Mouse (Mus musculus): ENCODE data around the gene Cend1.

The Cend1 gene

DNA sequence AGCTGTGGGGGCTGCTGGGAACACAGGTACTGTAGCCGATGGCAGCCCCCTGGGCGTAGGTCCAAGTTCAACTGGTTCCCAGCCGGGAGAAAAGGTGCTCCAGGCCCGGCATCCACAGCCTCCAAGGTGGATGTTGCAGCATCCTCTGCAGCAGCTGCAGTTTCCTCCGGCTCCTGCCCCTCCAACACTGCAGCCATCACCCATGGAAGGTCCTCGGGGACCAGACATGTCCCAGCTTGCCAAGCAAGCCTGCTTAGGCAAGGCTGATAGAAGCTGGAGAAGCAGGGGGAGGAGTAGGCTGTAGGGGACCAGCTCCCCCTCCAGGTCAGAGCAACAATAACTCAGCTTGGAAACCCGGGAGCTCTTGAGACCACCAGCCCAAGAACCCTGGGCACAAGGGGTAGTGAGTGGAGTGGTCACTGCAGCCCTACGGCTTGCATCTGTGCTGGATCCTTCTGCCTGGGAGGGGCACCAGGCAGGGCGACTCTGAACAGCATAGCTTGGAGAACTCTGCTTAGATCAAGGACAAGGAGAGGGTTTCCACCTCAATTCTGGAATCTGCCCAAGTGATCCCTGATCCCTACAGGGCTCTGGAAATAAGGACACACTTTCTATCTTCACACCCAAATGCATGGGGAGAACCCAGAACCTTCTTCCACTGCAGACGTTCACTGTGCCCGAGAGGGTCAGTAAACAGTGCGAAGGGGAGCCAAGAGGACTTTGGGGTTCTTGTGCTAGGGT, 14.0 kb upstream of the Cend1 start:
- DNase-seq (ENCODE audit: low spot score), result no peak

DNA sequence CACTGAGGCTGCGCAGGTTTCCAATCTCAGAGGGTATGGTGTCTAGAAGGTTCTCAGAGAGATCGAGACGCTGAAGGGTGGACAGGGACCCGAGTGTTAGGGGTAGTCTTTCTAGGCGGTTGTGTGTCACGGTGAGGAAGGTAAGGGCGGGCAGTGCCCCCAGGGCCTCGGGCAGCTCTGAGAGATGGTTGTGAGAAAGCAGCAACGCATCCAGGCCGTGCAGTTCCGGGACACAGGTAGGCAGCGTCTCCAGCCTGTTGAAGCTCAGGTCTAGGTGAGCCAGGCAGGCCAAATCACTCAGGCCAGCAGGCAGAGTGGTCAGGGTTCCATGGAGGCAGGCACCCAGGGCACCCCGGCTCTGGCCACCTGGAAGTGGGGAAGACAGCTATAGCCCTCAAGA, 12.9 kb upstream of the Cend1 start:
- DNase-seq (ENCODE audit: low spot score), result no peak

DNA sequence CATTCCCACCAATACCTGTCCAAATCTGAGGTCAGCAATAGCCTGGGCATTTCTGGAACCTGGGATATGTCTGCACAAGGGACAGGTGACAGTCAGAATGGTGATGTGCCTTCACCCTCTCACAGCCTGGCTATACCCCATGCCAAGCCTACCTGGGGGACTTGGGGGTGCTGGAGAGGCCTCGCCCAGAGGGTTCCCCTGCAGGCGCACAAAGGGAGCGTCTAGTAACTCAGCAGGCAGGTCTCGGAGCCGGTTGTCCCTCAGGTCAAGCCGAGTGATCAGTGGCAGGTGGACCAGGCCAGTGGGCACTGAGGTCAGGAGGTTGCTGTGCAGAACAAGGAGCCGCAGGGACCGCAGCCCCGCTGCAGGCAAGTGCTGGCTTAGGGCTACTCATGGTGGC, 12.2 kb upstream of the Cend1 start:
- no peak for DNase-seq (ENCODE audit: low spot score)

DNA sequence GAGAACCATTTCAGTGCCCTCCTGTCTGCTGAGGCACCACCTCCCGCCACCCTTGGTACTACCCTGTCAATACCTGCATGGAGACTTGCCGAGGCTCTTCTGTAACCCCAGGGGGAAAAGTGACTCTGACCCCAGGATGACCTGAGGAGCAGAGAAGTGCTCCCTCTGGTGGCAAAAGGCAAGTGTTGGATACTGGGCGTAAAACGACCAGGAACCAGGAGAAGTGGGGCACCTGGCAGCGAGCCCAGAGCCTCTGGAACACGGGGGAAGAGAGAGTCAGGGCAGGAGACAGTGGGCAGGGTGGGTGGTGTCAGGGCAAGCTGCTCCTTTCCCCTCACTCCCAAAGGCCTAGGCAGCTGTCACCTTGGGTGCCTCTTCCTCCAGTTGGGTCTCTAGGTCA, 11.3 kb upstream of the Cend1 start:
- DNase-seq (ENCODE audit: low spot score), result no peak

DNA sequence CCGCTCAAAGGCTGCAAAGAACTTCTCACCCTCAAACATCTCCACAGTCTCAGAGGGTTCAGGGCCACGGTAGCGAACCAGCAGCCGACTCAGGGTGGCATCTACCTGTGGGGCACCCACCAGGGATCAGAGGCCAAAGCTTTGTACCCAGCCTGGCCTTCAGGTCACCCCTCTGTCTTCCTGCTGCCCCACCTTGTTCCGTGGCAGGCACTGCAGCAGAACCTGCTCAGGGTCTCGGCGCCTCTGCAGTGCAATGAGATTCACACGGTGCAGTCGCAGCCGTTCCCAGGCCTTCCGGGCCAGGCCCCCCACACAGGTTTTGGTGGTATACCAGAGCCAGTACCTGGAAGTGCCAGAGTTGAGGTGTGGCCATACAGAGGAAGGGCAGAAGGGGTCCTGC, 10.5 kb upstream of the Cend1 start:
- DNase-seq (ENCODE audit: low spot score), result no peak

DNA sequence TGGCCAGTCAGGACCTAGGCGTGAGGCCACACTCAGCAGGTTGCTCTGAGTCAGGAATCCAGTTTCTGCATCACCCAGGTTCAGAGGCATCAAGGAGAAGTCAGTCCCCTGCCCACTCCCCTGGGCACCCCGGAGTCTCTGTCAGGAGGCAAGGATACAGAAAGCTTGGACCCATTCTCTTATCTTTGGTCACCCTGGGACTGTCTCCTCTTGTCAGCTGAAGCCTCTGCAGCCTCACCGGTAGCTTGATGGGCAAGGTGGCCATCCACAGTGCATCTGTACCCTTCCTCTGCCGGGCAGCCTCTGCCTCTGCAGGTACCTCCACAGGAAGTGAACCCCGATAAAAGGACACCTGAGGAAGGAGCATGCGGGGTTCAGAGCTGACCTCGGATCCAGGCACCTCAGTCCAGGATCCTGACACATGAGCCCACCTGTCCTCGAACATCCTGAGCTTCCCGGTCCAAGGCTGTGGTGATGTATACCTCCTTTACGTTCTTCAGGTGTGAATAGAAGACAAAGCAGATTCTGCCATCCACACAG, 9.9 kb upstream of the Cend1 start:
- DNase-seq (ENCODE audit: low spot score), result no peak

DNA sequence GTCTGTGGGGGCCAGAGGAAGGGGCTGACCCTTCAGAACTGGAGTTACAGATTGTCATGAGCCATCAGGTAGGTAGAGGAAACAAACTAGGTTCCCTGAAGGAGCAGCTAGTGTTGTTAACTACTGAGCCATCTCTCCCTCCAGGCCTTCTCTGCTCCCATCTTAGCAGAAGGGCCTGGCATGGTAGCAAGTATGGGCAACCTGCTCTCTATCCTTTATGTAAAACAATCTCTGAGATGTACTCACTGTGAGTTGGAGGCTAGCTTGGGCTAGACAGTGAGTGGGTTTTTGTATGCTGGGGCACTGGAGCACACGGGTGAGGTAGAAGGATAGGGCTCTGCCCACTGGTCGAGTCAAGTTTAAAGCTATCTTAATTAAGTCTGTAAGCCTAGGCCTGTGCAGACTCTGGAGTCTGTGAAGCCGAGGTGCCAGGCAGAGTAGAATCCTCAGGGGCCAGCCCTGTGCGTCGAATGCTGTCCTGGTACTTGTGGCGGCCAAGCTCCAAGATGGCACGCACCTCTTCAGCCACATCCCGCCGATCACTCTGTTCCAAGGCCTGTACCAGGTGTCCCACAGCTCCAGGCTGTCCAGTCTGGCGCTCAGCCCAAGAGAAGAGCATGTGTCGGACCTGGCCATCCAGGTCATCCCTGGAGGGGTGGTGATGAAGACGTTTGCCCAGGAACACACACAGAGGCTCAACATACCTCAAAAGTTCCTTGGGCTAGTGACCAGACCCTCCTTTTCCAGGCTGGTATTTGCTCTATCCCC, 9.1 kb upstream of the Cend1 start:
- no peak for DNase-seq (ENCODE audit: low spot score)

DNA sequence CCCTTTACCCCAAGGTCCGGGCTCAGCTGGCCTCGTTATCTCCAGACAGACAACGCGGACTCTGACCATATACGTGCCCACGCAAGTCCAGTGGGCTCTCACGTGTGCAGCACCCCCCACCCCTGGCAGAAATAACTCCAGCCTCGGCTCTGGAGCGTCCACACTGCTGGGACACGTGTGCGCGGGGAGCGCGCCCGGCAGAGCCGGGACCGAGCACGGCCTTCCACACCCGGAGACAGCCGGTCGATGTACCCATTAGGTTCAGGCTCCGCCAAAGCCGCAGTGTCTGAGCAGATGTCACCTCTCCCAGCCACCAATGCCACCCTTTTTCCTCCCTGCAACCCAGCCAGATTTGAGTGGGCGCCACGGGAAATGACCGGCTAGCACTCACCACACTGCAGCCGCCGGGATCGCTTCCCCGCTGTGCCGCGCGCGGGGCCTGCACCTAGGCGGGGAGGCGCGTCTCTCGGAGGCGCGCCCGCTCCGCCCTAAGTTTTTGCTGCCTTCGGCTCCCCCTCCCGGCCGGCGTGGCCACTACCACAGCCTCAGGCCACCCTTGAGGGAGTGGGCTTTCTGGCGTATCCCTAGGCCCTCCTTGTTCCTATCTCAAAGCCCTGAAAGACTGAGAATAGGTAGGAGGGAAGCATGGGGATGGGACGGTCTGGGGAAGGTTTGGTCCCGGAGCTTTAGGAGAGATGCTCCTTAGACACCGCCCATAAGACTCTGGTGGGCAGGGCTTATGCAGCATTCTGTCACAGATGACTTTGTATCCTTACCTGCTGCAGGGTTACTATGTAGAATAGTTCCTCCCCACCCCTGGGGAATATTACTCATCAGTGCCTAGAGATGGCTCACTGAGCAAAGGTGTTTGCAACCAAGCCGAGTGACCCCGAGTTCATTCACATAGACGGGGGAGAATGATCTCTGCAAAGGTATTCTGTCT, 8.2 kb upstream of the Cend1 start, which contains the start of gene Slc25a22:
Gene Slc25a22, minus strand, starts transcription at position 715 of the 943 bp plus-strand sequence.
- no peak for DNase-seq (ENCODE audit: low spot score)

DNA sequence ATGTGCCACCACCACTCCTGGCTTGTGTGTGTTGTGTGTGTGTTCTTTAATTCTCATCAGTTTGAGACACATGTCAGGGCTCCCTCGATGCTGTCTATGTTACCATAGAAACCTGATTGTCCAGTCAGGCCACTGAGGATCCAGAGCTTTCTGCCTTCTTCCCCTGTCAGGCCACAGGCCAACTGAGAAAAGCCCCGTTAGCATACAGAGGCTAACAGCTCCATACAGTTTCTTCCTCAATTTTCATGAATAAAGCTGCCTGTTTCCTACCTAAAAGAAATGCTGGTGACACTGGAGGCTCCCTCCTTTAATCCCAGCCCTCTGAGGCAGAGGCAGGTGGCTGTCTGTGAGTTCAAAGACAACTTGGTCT, 7.2 kb upstream of the Cend1 start:
- DNase-seq (ENCODE audit: low spot score), result no peak

DNA sequence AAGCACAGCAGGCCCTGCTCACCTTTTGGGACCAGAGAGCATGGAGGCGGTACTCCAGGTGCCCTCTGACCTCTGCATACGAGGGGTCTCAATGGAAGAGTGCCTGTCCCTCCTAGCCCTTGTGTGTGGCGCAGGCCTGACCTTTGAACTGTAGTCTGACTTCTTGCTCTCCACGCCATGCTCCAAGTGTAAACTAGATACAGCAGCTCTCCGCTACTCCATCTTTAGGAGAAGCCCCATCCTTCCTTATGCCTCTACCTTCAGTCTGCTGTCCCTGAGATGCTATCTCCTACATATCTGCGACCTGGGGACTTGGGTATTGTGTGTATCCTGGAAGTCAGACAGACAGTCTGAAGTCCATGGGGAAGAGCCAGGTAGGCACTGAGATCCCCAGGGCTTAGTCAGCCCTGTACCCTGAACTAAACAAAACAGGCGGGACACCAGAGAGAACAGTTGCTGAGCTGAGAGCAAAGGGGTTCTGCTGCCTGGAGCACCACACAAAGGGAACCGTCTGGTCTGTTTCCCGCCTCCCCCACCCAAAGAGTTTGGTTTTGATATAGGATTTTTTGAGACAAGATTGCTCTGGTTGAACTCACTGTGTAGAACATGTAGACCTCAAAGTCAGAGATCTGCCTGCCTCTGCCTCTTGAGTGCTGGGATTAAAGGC, 6.7 kb upstream of the Cend1 start:
- DNase-seq (ENCODE audit: low spot score), result no peak

DNA sequence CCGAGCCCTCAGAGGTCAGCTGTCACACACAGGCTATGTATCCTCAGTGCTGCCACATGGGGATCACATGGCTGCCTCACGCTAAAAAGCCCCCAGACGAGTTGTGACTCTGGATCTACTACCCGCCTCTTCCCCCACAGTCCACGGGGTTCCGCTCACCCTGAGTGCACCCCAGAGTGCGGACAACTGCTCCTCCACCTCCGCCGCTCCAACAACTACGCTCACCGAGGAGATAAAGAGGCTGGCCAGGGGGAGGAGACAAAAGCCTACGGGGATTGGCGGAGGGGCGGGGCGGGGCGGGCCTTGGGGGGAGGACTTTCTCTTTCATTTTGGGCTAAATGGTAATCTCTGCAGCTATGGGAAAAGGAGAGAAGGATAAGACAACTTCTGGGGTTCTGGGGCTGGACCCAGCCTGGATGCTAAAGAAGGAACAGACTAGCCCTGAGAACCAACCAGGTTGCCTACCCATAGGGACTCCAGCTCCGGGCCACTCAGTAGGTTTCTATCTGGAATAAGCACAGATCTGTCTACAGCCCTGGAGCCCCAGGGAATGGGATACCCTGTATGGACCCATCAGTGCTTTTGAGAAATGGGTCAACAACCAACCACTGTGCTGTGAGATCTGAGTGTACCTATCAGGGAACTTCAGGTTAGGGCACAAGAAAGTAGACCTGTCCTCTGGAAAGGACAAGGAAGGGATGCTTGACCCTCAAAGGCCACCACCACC, 6.0 kb upstream of the Cend1 start:
- DNase-seq (ENCODE audit: low spot score), result no peak

DNA sequence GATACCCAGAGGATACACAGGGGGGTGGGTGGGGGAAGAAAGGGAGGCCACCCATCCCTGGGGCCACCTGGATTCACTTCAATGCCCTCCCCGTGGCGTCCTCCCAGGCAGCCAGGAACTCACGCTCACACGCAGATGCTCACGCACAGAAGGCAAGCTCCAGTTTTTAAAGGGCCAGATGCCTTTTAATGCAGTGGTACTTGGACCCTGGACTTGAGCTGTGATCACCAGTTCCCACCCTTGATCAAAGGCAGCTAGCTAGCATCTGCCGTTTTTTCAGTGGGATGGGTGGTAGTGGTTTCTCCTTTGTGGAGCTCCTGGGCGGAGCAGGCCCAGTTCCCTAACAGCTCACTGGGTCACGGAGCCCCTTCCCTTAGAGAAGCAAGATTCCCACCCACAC, 5.2 kb upstream of the Cend1 start:
- no peak for DNase-seq (ENCODE audit: low spot score)

DNA sequence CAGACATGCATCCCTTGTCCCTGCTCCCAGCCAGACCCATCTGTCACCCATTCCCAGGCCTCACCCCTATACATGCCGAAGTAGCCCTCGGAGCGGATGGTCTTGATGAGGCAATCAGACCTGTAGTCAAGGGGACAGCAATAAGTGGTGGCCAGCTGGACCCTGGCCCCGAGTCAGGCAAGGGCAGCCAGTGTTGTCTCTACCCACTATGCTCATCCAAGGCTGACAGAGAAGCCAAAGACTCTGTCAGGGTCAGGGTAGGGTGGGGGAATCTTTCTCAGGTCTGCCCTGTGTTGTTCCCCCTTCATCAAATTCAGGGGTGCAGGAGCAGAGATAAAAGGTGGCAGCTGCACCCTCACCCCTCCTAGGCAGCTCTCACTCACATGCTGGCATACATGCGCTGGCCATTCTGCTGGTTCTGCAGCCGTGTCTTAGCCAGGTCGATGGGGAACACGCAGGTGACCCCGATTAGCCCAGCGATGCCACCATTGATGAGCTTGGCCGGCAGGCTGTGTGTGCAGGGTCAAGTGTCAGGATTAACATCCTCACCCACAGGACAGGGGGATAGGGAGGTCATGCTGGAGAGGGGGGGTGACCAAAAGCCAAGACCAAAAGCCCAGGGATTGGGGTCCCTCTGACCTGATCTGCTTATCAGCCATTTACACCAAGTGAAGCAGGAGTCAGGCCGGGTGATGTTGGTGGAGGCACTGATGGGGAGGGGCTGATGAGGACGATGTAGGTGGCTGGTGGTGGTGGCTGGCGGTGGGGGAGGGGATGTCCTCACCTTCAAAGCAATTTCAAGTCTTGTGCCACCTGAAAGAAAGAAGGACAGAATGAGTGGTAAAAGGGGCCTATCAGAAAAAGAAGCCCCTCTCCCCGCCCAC, 4.5 kb upstream of the Cend1 start:
- no peak for DNase-seq (ENCODE audit: low spot score)

DNA sequence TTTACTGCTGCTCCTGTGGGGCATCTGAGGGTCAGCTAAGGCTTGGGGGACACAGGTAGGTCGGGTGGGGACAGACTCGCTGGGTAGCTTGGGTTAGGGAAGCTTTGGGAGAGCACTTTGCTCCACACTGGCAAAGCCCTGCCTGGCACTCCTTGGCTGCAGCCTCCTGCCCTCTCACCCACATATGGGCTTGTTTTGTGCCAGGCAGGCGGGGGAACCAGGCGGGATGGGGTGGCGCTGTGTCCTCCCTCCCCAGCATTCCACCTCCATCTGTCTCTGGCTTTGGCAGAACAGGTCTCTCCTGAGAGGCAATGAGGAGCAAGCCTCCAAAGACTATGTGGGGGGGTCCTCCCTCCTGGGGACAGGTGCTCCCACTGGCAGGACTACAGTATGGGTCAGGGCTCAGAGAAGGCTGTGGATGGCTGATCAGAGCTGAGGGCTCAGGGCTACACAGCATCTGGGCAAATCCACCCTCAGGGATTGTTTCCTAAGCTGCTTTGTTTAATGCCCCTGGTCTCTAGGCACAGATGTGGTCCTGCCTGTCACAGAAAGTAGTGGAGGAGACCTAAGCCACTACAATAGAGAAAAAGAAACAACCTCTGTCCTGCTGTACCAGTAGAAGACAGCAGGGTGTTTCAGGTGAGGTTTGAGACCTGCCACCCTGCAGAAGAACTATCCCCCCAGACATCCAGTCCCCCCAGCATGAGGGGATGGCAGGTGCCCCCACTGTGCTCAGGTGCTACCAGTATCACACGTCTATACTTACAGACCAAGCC, 3.6 kb upstream of the Cend1 start:
- no peak for DNase-seq (ENCODE audit: low spot score)

DNA sequence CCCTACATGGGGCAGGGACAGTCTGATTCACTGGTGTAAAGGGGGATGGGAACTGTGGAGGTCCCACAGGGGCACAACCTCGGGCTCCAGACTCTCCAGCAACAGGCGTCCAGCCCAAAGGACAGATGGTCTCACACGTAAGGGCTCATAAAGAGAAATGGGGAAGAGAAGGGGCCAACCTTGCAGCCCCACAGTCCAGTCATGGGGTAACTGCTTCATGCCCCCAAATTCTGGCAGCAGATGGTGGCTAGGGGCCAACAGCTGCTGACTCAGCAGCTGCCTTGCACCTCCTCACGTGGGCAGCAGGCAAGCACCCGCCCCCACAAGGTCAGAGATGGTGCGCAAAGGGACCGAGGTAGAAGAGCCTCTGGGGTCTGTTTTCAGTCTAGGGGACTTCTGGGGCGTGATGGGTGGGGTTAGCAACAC, 2.9 kb upstream of the Cend1 start:
- no peak for DNase-seq (ENCODE audit: low spot score)

DNA sequence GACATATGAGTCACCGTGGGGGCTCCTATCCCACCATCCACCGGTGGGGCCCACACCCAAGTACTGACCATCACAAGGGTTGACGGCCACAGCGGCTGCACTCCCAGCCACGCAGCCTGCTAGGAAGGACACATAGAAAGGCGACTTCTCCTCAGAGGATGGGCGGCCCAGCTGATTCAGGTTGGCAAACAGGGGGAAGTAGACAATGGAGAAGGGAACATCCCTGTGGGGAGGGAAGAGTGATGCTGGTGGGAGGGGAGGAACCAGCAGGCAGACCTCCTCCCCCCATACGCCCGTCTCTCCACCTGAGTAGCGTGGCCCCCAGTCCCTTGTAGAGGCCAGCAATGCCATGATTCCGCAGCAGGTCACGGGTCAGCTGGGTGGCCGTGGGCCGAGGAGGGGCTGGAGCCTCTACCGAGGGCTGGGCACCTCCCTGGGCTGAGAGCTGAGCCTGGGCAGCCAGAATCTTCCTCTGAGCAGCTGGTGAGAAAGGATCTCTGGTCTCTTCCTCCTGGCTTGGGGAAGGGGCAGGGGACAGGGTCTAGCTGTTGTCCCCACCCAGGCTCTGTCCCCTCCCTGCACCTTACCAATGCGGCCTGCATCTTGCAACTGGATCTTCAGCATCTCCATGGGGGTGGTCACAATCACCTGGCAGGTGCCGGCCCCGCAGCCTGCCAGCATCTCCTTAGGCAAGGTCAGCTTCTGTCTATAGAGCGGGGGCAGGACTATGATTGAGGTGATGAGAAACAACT, 2.3 kb upstream of the Cend1 start:
- no peak for DNase-seq (ENCODE audit: low spot score)

DNA sequence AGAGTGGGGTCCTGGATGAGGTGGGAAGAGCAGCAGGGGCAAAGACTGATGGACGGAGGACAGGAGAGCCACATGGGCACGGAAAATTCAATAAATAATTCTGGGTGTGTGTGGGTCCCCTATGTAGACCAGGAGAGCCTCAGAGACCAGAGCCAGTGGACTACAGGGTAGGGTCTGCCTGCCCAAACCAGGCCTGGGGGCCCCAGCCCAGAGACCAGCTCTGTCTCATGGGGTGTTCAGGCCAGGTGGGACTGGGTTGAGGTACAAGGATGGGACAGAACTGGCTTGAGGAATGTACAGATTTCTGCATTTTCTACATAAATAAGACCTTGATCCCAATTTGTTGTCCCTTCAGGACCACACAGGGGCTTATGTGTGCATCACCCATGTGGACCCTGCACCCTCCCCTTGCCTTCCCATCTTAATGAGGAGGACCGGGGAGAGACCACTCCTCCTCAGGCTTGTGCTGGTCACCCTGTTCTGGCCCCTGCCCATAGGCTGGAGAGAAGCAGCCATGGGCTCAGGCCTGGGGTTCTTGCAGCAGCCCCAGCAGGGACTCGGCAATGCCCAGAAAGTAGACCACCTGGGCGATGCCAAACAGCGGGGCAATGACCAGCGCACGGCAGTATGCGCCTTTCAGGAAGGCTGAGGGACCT, 1.4 kb upstream of the Cend1 start:
- DNase-seq (ENCODE audit: low spot score), result no peak

All from left cerebral cortex, adult 11 months (tissue).